Mouse (Mus musculus) cerebellum, adult 18-20 months (tissue): ENCODE data around the gene Apoa2.

Experiments
- DNase-seq, 2 experiments: peaks; one replicate each; pipeline ENCODE4 v3.0.0; 2021

Gene Apoa2

GRCm38 (mm10) chr1:171262594-171263130 lies 37.8 kb downstream of the Apoa2 start:
- no peak for DNase-seq

- no peak for DNase-seq
Observed at GRCm38 (mm10) chr1:171263185-171263611, 38.3 kb downstream of the Apoa2 start.

GRCm38 (mm10) chr1:171263666-171264461 lies 39.0 kb downstream of the Apoa2 start:
- no peak for DNase-seq

GRCm38 (mm10) chr1:171265971-171266744 lies 41.3 kb downstream of the Apoa2 start:
- DNase-seq = no peak

GRCm38 (mm10) chr1:171268341-171268740 lies 43.5 kb downstream of the Apoa2 start:
- no peak for DNase-seq

GRCm38 (mm10) chr1:171269848-171270572 lies 45.2 kb downstream of the Apoa2 start, which contains the start of gene B4galt3:
TSS of gene B4galt3 (plus strand) at chr1:171270328.
- DNase-seq = peak; percentile 98 to 99

- peak in 1 of 2 experiments; percentile 59 for DNase-seq
Observed at GRCm38 (mm10) chr1:171270573-171270900, 45.7 kb downstream of the Apoa2 start.

- DNase-seq = no peak
Observed at GRCm38 (mm10) chr1:171271196-171271595, 46.3 kb downstream of the Apoa2 start.

GRCm38 (mm10) chr1:171271622-171272021 lies 46.8 kb downstream of the Apoa2 start:
- no peak for DNase-seq

GRCm38 (mm10) chr1:171272086-171272485 lies 47.2 kb downstream of the Apoa2 start:
- no peak for DNase-seq

- no peak for DNase-seq
Observed at GRCm38 (mm10) chr1:171274171-171274570, 49.3 kb downstream of the Apoa2 start.

- no peak for DNase-seq
Observed at GRCm38 (mm10) chr1:171275144-171275734, 50.4 kb downstream of the Apoa2 start.
